Mouse (Mus musculus) T-helper 17 cell (primary cell): ENCODE results near the gene Rrm2.
"Not testable (repeated sequence)": the region's sequence is repeated elsewhere in the genome, so short reads cannot be mapped to it uniquely, and the experiment has no call there.

Experiments
- in situ Hi-C, 2 experiments: fragments of 300-600 bp; cut with MboI, MseI; formaldehyde crosslinking; loops; 1 replicate in 1 of 2; 2 replicates in 1 of 2; pipeline ENCODE4 v1.15.1; 2025; ENCODE audit warnings: high pct_unique_total_duplicates in 2 of 2

Rrm2 gene

DNA sequence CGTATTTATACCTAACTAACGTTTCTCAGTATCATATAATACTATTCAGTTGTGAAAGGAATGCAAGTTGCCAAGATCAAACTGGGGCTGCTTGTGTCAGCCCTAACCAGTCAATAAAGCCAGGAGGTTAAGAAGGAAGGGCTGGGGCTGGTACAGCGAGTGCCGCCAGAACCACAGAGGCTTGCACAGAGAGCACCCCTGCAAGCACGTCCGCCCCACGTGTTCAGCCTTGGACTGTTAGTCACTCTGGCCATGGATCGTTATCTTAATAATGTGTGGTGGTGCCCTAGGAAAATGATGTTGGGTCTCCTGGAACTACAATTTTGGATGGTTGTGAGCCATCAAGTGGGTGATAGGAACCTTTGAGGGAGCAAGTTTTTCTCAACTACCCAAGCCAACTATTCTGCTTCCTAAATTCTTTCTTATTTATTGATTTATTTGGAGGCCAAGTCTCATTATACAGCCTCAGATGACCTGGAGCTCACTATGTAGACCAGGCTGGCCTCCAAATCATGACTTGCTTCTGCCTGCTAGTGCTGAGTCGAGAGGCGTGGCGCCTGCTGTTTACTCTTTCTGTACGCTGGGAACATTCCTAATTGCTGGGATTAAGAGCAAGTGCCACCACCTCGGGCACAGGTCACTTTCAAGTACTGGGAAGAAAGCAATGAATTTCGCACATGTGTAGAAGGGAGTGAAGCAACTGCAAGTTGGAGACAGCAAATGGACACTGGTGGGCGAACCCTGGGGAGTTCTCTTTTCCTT, 2.4 kb upstream of the Rrm2 start:
- in situ Hi-C loops = no loop called here

- in situ Hi-C loops = no loop called here
These were observed 1.1 kb upstream of the Rrm2 start for GRCm38 (mm10) chr12:24706764-24707479.

DNA sequence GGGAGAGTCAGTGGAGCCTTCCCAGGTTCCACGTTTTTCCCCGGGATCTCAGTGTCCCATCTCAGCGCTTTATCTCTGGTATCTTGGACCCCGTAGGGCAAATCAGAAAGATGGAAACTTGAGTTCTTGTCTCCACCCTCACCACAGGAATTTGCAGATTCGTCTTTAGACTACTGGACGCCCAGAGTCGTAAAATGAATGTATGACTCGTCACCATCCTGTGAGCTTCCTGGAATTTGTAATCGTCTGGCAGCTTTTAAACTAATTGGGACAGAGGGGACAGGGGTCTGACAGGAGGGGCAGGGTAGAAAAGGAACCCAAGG, 600 bp upstream of the Rrm2 start:
- in situ Hi-C loops = no loop called here

GRCm38 (mm10) chr12:24708824-24709218, 780 bp downstream of the Rrm2 start:
- in situ Hi-C loops = no loop called here

GRCm38 (mm10) chr12:24709409-24709808, 1.4 kb downstream of the Rrm2 start:
- in situ Hi-C loops = no loop called here

DNA sequence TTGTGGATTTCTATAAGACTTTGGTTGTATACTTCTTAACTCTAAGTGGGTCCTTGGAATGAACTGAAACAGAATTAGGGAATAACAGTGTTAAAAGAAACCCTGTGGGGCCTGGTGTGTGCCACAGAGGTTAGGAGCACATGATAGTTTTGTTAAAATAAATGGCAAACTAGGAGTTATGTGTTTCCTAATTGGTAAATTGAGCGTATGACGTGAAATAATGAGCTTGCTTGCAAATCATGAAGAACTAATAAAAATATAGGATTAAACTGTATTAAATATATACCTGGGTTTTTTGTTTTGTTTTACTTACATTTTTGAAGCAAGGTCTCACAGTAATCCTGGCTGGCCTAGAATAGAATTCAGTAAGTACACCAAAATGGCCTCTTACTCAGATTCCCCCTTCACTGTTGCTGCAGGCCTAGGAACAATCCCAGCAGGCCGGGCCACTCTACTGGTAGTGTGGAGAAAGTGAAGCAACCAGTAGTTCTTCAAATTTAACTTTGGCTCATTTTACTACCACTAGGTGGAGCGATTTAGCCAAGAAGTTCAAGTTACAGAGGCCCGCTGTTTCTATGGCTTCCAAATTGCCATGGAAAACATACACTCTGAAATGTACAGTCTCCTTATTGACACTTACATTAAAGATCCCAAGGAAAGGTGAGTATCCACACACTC, 1.9 kb downstream of the Rrm2 start:
- in situ Hi-C loops = loop anchor here (10.0 kb wide), 2 partner anchors 485 to 615 kb away; no protein-coding TSS in a partner anchor

DNA sequence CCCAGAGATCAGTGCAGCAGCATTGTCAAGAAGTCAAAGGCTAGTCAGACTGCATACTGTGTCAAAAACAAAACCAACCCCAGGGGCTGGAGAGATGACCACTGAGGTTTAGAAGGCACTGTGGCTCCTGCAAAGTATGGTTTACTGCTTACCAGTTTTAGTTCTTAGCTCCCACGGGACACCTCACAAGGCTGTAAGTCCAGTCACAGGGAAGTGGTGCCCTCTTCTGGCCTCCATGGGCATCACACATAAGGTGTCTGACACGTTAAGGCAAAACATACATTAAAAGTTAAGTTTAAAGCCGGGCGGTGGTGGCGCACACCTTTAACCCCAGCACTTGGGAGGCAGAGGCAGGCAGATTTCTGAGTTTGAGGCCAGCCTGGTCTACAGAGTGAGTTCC, 2.6 kb downstream of the Rrm2 start:
- in situ Hi-C loops = loop anchor here (10.0 kb wide), 2 partner anchors 484 to 614 kb away; no protein-coding TSS in a partner anchor

DNA sequence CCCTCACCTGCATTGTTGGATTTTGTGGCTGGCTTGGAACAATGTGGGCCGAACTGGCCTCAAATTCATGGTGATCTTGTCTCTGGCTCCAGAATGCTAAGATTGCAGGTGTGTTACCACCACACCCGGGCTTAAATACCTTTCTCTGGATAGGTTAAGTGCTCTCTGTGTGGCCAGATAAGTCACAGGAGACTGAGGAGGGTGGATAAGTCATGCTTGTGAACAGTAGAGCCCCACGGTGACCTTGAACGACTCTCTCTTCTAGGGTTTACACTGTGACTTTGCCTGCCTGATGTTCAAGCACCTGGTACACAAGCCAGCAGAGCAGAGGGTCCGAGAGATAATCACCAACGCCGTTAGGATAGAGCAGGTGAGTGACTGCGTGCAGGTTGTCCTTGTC, 4.4 kb downstream of the Rrm2 start:
- in situ Hi-C loops = loop anchor here (10.0 kb wide), 2 partner anchors 482 to 612 kb away; no protein-coding TSS in a partner anchor

DNA sequence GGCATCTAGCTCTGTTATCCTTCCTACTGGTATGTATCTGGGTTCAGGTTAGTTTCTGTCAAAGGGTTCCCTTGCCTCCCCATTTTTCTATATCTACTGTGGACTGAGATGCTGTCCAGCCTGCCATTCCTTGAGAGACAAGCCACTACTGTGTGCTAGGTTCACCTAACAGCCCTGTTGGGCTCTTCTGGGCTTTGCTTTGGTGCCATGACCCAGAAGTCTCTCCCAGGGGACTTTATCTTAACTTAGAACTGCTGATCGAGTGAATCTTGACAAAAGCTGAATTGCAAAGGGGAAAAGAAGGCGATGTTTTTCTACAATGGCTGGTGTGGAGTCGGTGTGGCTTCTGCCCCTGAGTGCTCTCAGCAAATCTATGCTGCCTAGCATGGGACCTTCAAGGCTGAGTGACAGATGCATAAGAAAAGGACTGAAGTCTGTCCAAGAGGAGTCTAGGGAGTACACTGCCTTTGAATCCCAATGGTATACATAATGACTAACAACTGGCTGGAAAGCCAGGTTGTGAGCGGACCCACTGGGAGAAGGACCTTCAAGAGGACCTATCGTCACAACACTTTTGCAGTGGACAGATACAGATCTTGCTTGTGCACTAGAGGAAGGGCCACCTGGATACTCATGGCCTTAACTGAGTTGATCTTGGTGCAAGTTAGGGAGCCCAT, 6.7 kb downstream of the Rrm2 start:
- in situ Hi-C loops = loop anchor here (5.0 to 10.0 kb wide), 3 partner anchors 233 to 610 kb away; no protein-coding TSS in a partner anchor

DNA sequence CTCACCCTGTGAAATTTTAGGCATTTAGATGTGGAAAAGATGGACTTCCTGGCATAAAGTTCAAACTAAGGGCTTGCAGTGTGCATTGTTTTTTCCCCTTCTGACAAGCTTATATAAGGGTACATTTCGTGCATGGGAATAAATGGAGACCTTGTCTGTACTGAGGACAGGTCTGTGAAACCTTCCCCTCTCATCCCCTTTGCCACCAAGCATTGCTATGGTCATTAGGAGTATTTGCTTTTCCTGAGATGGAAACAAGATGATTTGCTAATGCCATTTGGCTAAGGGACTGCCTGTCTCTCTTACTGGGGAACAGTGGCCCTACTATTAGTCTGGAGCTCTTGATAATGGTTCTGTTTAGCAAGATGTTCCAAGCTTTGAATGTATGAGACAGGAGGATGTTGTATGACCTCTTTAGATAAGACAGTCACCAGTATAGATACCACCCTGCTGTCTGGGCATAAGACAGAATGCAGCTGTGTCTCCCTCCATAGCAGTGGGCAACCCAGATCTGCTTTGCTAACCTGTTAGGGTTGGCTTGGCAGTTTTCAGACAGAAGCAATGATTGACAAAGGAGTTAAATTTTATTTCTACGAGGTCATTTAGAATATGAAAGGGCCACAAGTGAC, 7.3 kb downstream of the Rrm2 start:
- in situ Hi-C loops = loop anchor here (5.0 to 10.0 kb wide), 3 partner anchors 232 to 609 kb away; no protein-coding TSS in a partner anchor

DNA sequence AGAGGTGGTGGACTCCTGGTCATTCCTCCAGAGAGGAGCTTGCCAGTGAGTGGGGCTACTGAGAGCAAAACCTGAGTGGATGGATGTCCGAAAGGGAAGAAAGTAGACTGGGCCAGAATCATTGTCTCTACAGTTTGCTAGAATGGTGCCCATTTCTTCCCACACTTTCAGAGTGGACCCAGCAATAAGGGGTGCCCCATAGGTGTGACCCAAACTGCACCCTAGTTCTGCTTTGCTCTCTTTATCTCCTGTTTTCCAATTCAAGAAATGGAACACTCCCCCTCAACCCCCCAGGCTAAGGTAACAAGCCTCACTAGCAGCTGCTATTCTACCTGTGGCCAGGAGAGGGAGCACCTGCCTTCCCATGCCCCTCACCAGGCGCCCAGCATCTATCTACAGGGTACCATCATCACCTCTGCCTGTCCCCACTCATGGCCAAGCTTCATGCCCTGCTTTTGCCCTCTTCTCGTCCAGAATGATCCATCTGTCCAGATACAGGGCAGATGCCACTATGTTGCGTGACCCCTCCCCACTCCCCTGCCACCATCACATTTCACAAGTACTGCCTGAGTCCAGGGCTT, 8.8 kb downstream of the Rrm2 start:
- in situ Hi-C loops = loop anchor here (5.0 to 10.0 kb wide), 3 partner anchors 230 to 608 kb away; no protein-coding TSS in a partner anchor

DNA sequence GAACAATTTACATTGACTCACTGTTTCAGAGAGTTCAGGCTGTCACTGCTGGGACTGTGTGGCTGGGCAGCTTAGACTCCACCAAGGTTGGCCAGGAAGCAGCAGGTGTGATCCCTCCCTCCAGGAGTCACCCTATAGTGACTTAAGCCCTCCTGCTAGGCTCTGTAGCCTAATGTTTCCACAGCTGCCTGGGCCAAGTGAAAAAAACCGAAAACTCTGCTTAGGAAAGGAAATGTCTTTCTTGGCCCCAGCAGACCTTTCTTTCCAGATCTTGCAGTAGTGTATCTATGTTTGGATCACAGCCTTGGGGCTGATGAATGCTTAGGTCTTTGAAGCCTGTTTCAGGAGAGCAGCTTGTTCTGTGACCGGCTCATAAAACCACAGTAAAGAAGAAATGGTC, 15.4 kb downstream of the Rrm2 start:
- in situ Hi-C loops = no loop called here

- in situ Hi-C loops = no loop called here
These were observed 15.8 kb downstream of the Rrm2 start for GRCm38 (mm10) chr12:24723859-24724258.

DNA sequence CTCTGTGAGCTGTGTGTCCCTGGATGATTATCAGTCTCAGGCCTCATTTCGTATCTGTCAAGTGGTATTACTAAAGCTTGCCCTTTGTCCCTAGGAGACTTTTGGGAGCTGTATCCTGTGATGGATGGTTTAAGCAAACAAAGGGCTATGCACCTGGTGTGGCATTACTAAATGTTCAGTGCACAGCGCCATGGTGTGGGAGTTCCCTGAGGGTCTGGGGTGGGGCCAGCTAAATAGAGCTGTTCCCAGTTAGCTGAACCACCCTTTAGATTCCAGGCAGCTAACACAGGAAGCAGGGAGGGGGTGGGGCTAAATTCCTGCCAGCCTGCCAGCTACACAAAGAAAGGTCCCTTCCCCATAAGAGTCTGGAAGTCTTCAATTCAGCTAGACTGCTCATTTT, 16.3 kb downstream of the Rrm2 start:
- in situ Hi-C loops = no loop called here

DNA sequence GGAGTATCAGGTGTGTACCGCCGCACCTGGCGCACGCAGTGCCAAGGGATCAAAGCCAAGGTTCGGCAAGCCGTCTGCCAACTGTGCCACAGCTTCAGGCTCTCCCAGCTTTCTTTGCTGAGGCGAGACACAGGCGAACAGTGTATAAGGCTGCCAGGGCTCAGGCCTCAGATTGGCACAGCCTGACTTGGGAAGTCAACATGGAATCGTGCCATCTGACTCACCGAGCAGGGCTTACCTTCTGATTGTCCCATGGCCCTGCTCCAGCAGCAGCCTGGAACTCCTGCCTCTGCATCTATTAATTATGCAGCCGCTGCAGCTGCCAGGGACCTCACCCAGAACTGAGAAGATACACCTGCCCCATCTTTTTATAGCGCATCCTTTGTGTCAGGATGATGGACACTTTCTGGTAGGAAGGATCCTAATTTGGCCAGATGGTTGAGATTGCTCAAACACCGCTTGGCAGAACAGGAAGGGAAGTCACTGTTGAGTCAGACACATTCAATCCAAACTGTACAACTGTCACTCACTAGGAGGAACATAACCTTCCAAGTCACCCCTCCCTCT, 26.9 kb downstream of the Rrm2 start:
- in situ Hi-C loops = no loop called here

DNA sequence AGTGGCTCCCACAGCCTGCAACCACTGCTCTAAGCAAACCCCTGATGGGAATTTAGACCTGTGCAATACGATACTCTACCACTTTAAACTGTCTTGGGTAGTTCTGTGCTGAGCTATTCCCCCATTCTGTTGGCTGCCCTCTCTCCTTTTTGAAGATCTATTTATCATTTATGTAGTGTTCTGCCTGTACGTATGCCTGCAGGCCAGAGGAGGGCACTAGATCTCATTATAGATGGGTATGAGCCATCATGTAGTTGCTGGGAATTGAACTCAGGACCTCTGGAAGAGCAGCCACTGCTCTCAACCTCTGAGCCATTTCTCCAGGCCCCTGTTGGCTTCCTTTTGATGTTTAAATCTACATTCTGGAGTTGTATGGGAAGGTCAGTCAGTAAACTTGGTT, 28.9 kb downstream of the Rrm2 start:
- in situ Hi-C loops = no loop called here

DNA sequence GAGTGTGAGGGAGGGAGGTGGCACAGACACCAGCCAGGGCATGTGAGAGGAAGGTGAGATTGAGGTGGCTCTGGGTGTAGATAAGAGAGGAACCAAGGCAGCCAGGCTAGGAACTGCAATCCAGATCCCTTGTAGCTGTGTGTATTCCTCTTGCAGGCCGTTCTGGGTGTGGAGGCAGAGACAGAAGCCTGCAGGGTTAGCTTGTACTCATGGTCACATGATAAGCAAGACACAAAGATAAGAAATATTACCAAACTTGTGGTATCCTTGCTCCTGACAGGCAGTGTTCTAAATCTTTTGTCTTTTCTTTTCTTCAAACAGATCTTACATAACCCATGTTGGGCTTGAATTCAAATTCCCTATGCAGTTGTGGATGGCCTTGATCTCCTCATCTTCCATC, 31.9 kb downstream of the Rrm2 start:
- in situ Hi-C loops = no loop called here

DNA sequence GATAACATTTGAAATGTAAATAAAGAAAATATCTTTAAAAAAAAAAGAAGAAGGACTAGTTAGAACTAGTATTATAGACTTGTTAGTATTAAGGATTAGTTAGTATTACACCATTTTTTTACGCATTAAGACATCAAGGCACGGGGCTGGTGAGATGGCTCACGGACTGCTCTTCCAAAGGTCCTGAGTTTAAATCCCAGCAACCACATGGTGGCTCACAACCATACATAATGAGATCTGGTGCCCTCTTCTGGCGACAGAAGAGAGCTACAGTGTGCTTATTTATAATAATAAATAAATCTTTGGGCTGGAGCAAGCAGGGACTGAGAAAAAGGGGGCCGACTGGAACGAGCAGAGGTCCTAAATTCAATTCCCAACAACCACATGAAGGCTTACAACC, 33.5 kb downstream of the Rrm2 start:
- in situ Hi-C loops = not testable (repeated sequence)

GRCm38 (mm10) chr12:24744309-24744708, 36.3 kb downstream of the Rrm2 start:
- in situ Hi-C loops = no loop called here

GRCm38 (mm10) chr12:24746579-24747296, 38.7 kb downstream of the Rrm2 start:
- in situ Hi-C loops = no loop called here
